Mouse (Mus musculus) midbrain, embryonic 14.5 days (tissue): ENCODE measurements around the gene Cgn. TPM values are rescaled to one million over a fixed set of nuclear protein-coding genes. Genes with fewer than 3 reads are reported as not detected.
"Not testable (repeated sequence)": the region's sequence is repeated elsewhere in the genome, so short reads cannot be mapped to it uniquely, and the experiment has no call there.

Experiments
- ATAC-seq: fragments of 200-750 bp; cut with Nextera tagmentation; 2 replicates; pipeline ENCODE4 v1.8.0; 2017; ENCODE audit warnings: moderate number of reproducible peaks, moderate library complexity; ENCODE audit not compliant: low FRiP score, low TSS enrichment
- DNase-seq: peaks from one replicate; pipeline ENCODE4 v3.0.0-alpha.2; 2015
- H3K27ac ChIP-seq: fragments of 300-500 bp; sonication (generic); replicated peaks from 2 replicates; pipeline ENCODE4 v1.5.1; 2014; ENCODE audit warnings: mild to moderate bottlenecking, low read depth, low read length, moderate library complexity
- H3K27me3 ChIP-seq: fragments of 300-500 bp; sonication (generic); 2 replicates; pipeline ENCODE4 v1.6.1; 2014; ENCODE audit warnings: low read length, control low read depth, mixed read lengths; ENCODE audit not compliant: control insufficient read depth, insufficient read depth
- H3K36me3 ChIP-seq: fragments of 300-500 bp; sonication (generic); 2 replicates; pipeline ENCODE4 v1.6.1; 2014; ENCODE audit warnings: low read length, control low read depth; ENCODE audit not compliant: control insufficient read depth, insufficient read depth
- H3K4me1 ChIP-seq: fragments of 300-500 bp; sonication (generic); 2 replicates; pipeline ENCODE4 v1.6.1; 2014; ENCODE audit warnings: mild to moderate bottlenecking, antibody characterized with exemption, low read length, control low read depth; ENCODE audit not compliant: control insufficient read depth, insufficient read depth
- H3K4me2 ChIP-seq: fragments of 300-500 bp; sonication (generic); 2 replicates; pipeline ENCODE4 v1.6.1; 2014; ENCODE audit warnings: mild to moderate bottlenecking, low read length, moderate library complexity
- H3K4me3 ChIP-seq: fragments of 300-500 bp; sonication (generic); replicated peaks from 2 replicates; pipeline ENCODE4 v1.5.1; 2014; ENCODE audit warnings: low read depth, low read length
- H3K9ac ChIP-seq: fragments of 300-500 bp; sonication (generic); replicated peaks from 2 replicates; pipeline ENCODE4 v1.6.1; 2014; ENCODE audit warnings: mild to moderate bottlenecking, low read length, moderate library complexity
- H3K9me3 ChIP-seq: fragments of 300-500 bp; sonication (generic); 2 replicates; pipeline ENCODE4 v1.6.1; 2016; ENCODE audit warnings: low read length, control low read depth, mixed read lengths; ENCODE audit not compliant: control insufficient read depth
- WGBS: fragments of 180-500 bp; shearing (Covaris S2); extraction: QIAGEN DNeasy Blood & Tissue Kit; methylation state at CpG from one replicate; pipeline ENCODE4 v1.1.7; 2014; 5-methylcytosine and 5-hydroxymethylcytosine counted together
- polyA plus RNA-seq: library from polyadenylated mRNA; unstranded; fragments of >200 nt; fragmentation: Nextera tagmentation; extraction: Ambion mirVana; gene quantifications from 2 replicates; pipeline ENCODE4 v1.2.1, GENCODE M21; 2014

Cgn gene
- polyA plus RNA-seq, 1 experiment from 2014 or later, result 5.9 TPM

GRCm38 (mm10) chr3:94785958-94786357, 334 bp downstream of the Cgn start:
- no peak for DNase-seq
- no peak overlapping the region; the same call in 1 of the 2 replicates for H3K27ac ChIP-seq
- H3K4me2 ChIP-seq, result peak overlapping the region; percentile 90
- no peaks in the 10 kb centered on the region; the same call in 1 of the 2 replicates for H3K27me3 ChIP-seq
- no peaks in the 10 kb centered on the region for H3K36me3 ChIP-seq
- H3K9me3 ChIP-seq, result no peaks in the 10 kb centered on the region
- peak overlapping the region; percentile 63; the same call in 1 of the 2 replicates for H3K9ac ChIP-seq
- no peaks in the 10 kb centered on the region for H3K4me1 ChIP-seq
- no peak; the same call in 1 of the 2 replicates for ATAC-seq
- WGBS, result 1% methylated on average over 14 of the region's 14 CpGs
- H3K4me3 ChIP-seq, result peak overlapping the region; percentile 49

GRCm38 (mm10) chr3:94784171-94784701, 2.1 kb downstream of the Cgn start:
- no peak overlapping the region for H3K9ac ChIP-seq
- 33% methylated on average over 5 of the region's 5 CpGs for WGBS
- ATAC-seq, result no peak
- H3K36me3 ChIP-seq, result no peaks in the 10 kb centered on the region
- H3K4me2 ChIP-seq, result no peak overlapping the region
- no peak overlapping the region for H3K27ac ChIP-seq
- no peaks in the 10 kb centered on the region for H3K9me3 ChIP-seq
- no peaks in the 10 kb centered on the region for H3K4me1 ChIP-seq
- DNase-seq, result no peak
- no peaks in the 10 kb centered on the region; the same call in 1 of the 2 replicates for H3K27me3 ChIP-seq
- H3K4me3 ChIP-seq, result no peak overlapping the region

- peak; percentile 18 for DNase-seq
- no peaks in the 10 kb centered on the region; the same call in 1 of the 2 replicates for H3K27me3 ChIP-seq
- no peak overlapping the region for H3K4me3 ChIP-seq
- no peak overlapping the region for H3K9ac ChIP-seq
- no peak overlapping the region for H3K27ac ChIP-seq
- no peaks in the 10 kb centered on the region for H3K36me3 ChIP-seq
- WGBS, result 66% methylated on average over 5 of the region's 5 CpGs
- H3K4me1 ChIP-seq, result no peaks in the 10 kb centered on the region
- no peak overlapping the region for H3K4me2 ChIP-seq
- ATAC-seq, result no peak
- H3K9me3 ChIP-seq, result no peaks in the 10 kb centered on the region
These were observed 2.8 kb downstream of the Cgn start for GRCm38 (mm10) chr3:94783462-94783931.

- H3K4me3 ChIP-seq, result no peak overlapping the region
- H3K4me2 ChIP-seq, result no peak overlapping the region
- no peak overlapping the region for H3K9ac ChIP-seq
- WGBS, result 74% methylated on average over 4 of the region's 4 CpGs
- H3K9me3 ChIP-seq, result no peaks in the 10 kb centered on the region
- no peaks in the 10 kb centered on the region for H3K36me3 ChIP-seq
- no peaks in the 10 kb centered on the region; the same call in 1 of the 2 replicates for H3K27me3 ChIP-seq
- H3K4me1 ChIP-seq, result no peaks in the 10 kb centered on the region
- no peak for ATAC-seq
- no peak overlapping the region for H3K27ac ChIP-seq
- no peak for DNase-seq
These were observed 3.4 kb downstream of the Cgn start for GRCm38 (mm10) chr3:94782936-94783335.

- no peaks in the 10 kb centered on the region; the same call in 1 of the 2 replicates for H3K27me3 ChIP-seq
- ATAC-seq (no peak), DNase-seq (no peak)
- WGBS, result 30% methylated on average over 3 of the region's 3 CpGs
- H3K4me3 ChIP-seq, result no peak overlapping the region
- no peaks in the 10 kb centered on the region for H3K4me1 ChIP-seq
- H3K9ac ChIP-seq, result no peak overlapping the region
- H3K9me3 ChIP-seq, result no peaks in the 10 kb centered on the region
- no peaks in the 10 kb centered on the region for H3K36me3 ChIP-seq
- H3K4me2 ChIP-seq, result no peak overlapping the region
- H3K27ac ChIP-seq, result no peak overlapping the region
These were observed 4.9 kb downstream of the Cgn start for GRCm38 (mm10) chr3:94781356-94781755.

- ATAC-seq (no peak), DNase-seq (no peak)
- WGBS, result 89% methylated on average over 7 of the region's 7 CpGs
- no peaks in the 10 kb centered on the region for H3K4me1 ChIP-seq
- peaks cover 6% of the 10 kb centered on the region; the same call in 1 of the 2 replicates for H3K36me3 ChIP-seq
- H3K4me3 ChIP-seq, result no peak overlapping the region
- H3K4me2 ChIP-seq, result no peak overlapping the region
- no peaks in the 10 kb centered on the region for H3K9me3 ChIP-seq
- no peaks in the 10 kb centered on the region for H3K27me3 ChIP-seq
- no peak overlapping the region for H3K27ac ChIP-seq
- H3K9ac ChIP-seq, result no peak overlapping the region
These were observed 10.4 kb downstream of the Cgn start for GRCm38 (mm10) chr3:94775886-94776285.

GRCm38 (mm10) chr3:94774039-94774438, 12.3 kb downstream of the Cgn start:
- no peak overlapping the region for H3K4me3 ChIP-seq
- ATAC-seq (no peak), DNase-seq (no peak)
- WGBS, result 78% methylated on average over 11 of the region's 11 CpGs
- H3K4me1 ChIP-seq, result no peaks in the 10 kb centered on the region
- no peak overlapping the region for H3K4me2 ChIP-seq
- H3K9ac ChIP-seq, result no peak overlapping the region
- H3K27ac ChIP-seq, result no peak overlapping the region
- H3K9me3 ChIP-seq, result no peaks in the 10 kb centered on the region
- peaks cover 6% of the 10 kb centered on the region; the same call in 1 of the 2 replicates for H3K36me3 ChIP-seq
- no peaks in the 10 kb centered on the region for H3K27me3 ChIP-seq

- not testable (repeated sequence) for H3K27me3 ChIP-seq, ATAC-seq, H3K4me3 ChIP-seq, H3K4me2 ChIP-seq, DNase-seq, H3K9ac ChIP-seq, H3K36me3 ChIP-seq, H3K27ac ChIP-seq, H3K9me3 ChIP-seq, H3K4me1 ChIP-seq
- WGBS, result 79% methylated on average over 8 of the region's 8 CpGs
These were observed 20.8 kb downstream of the Cgn start for GRCm38 (mm10) chr3:94765456-94765855.

GRCm38 (mm10) chr3:94764545-94765292, 21.6 kb downstream of the Cgn start:
- H3K4me3 ChIP-seq, H3K4me1 ChIP-seq, H3K9me3 ChIP-seq, H3K9ac ChIP-seq, H3K4me2 ChIP-seq, H3K27ac ChIP-seq, H3K27me3 ChIP-seq, DNase-seq, ATAC-seq, H3K36me3 ChIP-seq: not testable (repeated sequence)
- WGBS, result 92% methylated on average over 3 of the region's 5 CpGs
